Mouse (Mus musculus) brain, embryonic 14.5 days (tissue): Measurements from ENCODE around the gene Ptp4a2. TPM values are rescaled to one million over a fixed set of nuclear protein-coding genes. Genes with fewer than 3 reads are reported as not detected.
A peak's percentile ranks its signal among the peaks of the same experiment; 100 is the strongest.
"Not testable (repeated sequence)": the region's sequence is repeated elsewhere in the genome, so short reads cannot be mapped to it uniquely, and the experiment has no call there.

Experiments used
- DNase-seq: peaks from one replicate; pipeline ENCODE4 v3.0.0-alpha.2; 2011; ENCODE audit warnings: low read depth
- CTCF ChIP-seq: fragments of 200-500 bp; IDR thresholded peaks from 2 replicates; pipeline ENCODE4 v1.5.1; 2012; ENCODE audit warnings: inconsistent platforms, mild to moderate bottlenecking, moderate library complexity, borderline replicate concordance; ENCODE audit not compliant: insufficient read depth, insufficient read length; ENCODE audit errors: extremely low read depth
- POLR2A ChIP-seq: fragments of 200-500 bp; IDR thresholded peaks from 2 replicates; pipeline ENCODE4 v1.6.1; 2012; ENCODE audit warnings: mild to moderate bottlenecking, inconsistent platforms, borderline replicate concordance; ENCODE audit not compliant: poor library complexity, insufficient read depth, insufficient read length, severe bottlenecking; ENCODE audit errors: extremely low read depth
- polyA plus RNA-seq: library from polyadenylated mRNA; depleted of rRNA; stranded (reverse); fragments of >200 nt; gene quantifications from 2 replicates; pipeline ENCODE4 v1.2.3, GENCODE M21; 2012; rRNA removed

Ptp4a2 gene
- polyA plus RNA-seq, 1 experiment, result 106 TPM

- TF ChIP-seq CTCF (no peak), POLR2A (no peak)
- DNase-seq, result no peak
Observed at GRCm38 (mm10) chr4:129877967-129878655, 67.1 kb downstream of the Ptp4a2 start.

- no peak for TF ChIP-seq CTCF
- TF ChIP-seq POLR2A, result no peak
- DNase-seq, result no peak
Observed at GRCm38 (mm10) chr4:129878656-129879145, 67.7 kb downstream of the Ptp4a2 start.

GRCm38 (mm10) chr4:129879206-129879780 is 68.3 kb downstream of the Ptp4a2 start:
- TF ChIP-seq CTCF (no peak), POLR2A (no peak)
- DNase-seq, result no peak

- no peak for DNase-seq
- TF ChIP-seq CTCF (no peak), POLR2A (no peak)
Observed at GRCm38 (mm10) chr4:129880615-129881014, 69.6 kb downstream of the Ptp4a2 start.

GRCm38 (mm10) chr4:129881661-129882060 is 70.6 kb downstream of the Ptp4a2 start:
- TF ChIP-seq CTCF (no peak), POLR2A (no peak)
- DNase-seq, result no peak

- TF ChIP-seq CTCF (no peak), POLR2A (no peak)
- peak; percentile 47 for DNase-seq
Observed at GRCm38 (mm10) chr4:129882555-129883293, 71.7 kb downstream of the Ptp4a2 start.

- TF ChIP-seq CTCF (no peak), POLR2A (no peak)
- peak; percentile 86 for DNase-seq
Observed at GRCm38 (mm10) chr4:129884041-129884930, 73.3 kb downstream of the Ptp4a2 start.

- no peak for DNase-seq
- TF ChIP-seq CTCF, result no peak
- TF ChIP-seq POLR2A, result no peak
Observed at GRCm38 (mm10) chr4:129889661-129890060, 78.6 kb downstream of the Ptp4a2 start.

- TF ChIP-seq CTCF (no peak), POLR2A (no peak)
Observed at GRCm38 (mm10) chr4:129890094-129890493, 79.1 kb downstream of the Ptp4a2 start.

GRCm38 (mm10) chr4:129894861-129895260 is 83.8 kb downstream of the Ptp4a2 start:
- DNase-seq, result no peak
- no peak for TF ChIP-seq POLR2A

More at GRCm38 (mm10) chr4:129890094-129890493, 79.1 kb downstream of the Ptp4a2 start:
- no peak for DNase-seq

GRCm38 (mm10) chr4:129898815-129899214 is 87.8 kb downstream of the Ptp4a2 start:
- DNase-seq, result not testable (repeated sequence)

Other genes with a start within 250 kb of the Ptp4a2 start
- 9.0 and 9.9 TPM in 2 replicates for gene Lck, start 237.6 kb upstream of the Ptp4a2 start, polyA plus RNA-seq
- 0.63 and 0.82 TPM in 2 replicates for gene Fam167b, start 232.7 kb upstream of the Ptp4a2 start, polyA plus RNA-seq
- gene Eif3i, start 210.6 kb upstream of the Ptp4a2 start, polyA plus RNA-seq, result 297 and 390 TPM in 2 replicates
- 156 and 169 TPM in 2 replicates for gene Tmem234, start 210.6 kb upstream of the Ptp4a2 start, polyA plus RNA-seq
- gene Dcdc2b, start 197.0 kb upstream of the Ptp4a2 start, polyA plus RNA-seq, result 4.5 and 7.4 TPM in 2 replicates
- 32.3 and 38.9 TPM in 2 replicates for gene Iqcc, start 192.1 kb upstream of the Ptp4a2 start, polyA plus RNA-seq
- 108 and 116 TPM in 2 replicates for gene Ccdc28b, start 187.3 kb upstream of the Ptp4a2 start, polyA plus RNA-seq
- 55.6 and 57.8 TPM in 2 replicates for gene Txlna, start 170.2 kb upstream of the Ptp4a2 start, polyA plus RNA-seq
- 39.8 and 41.7 TPM in 2 replicates for gene Kpna6, start 138.5 kb upstream of the Ptp4a2 start, polyA plus RNA-seq
- gene Tmem39b, start 114.4 kb upstream of the Ptp4a2 start, polyA plus RNA-seq, result 63.6 and 81.2 TPM in 2 replicates
- 68.2 and 117 TPM in 2 replicates for gene Khdrbs1, start 68.9 kb upstream of the Ptp4a2 start, polyA plus RNA-seq
- 0.05 and 0.14 TPM in 2 replicates for gene Spocd1, start 118.0 kb downstream of the Ptp4a2 start, polyA plus RNA-seq
- 126 and 152 TPM in 2 replicates for gene Adgrb2, start 173.7 kb downstream of the Ptp4a2 start, polyA plus RNA-seq
- 16.7 and 17.1 TPM in 2 replicates for gene Col16a1, start 236.6 kb downstream of the Ptp4a2 start, polyA plus RNA-seq